Mouse (Mus musculus) embryo, embryonic 11 days (tissue): Measurements from ENCODE around the gene Lca5.

Experiments used
- DNase-seq: peaks from one replicate; pipeline ENCODE4 v3.0.0-alpha.2; 2015

The Lca5 gene

GRCm38 (mm10) chr9:83386264-83386855, 54.6 kb downstream of the Lca5 start:
- no peak for DNase-seq

GRCm38 (mm10) chr9:83385301-83385700, 55.6 kb downstream of the Lca5 start:
- DNase-seq = no peak

- no peak for DNase-seq
Measured at GRCm38 (mm10) chr9:83383235-83383634, 57.7 kb downstream of the Lca5 start.

GRCm38 (mm10) chr9:83382775-83383174, 58.2 kb downstream of the Lca5 start:
- peak; percentile 39 for DNase-seq

- DNase-seq = peak; percentile 57
Measured at GRCm38 (mm10) chr9:83381317-83381716, 59.6 kb downstream of the Lca5 start.

- DNase-seq = no peak
Measured at GRCm38 (mm10) chr9:83379661-83380060, 61.3 kb downstream of the Lca5 start.

- no peak for DNase-seq
Measured at GRCm38 (mm10) chr9:83377132-83377531, 63.8 kb downstream of the Lca5 start.

GRCm38 (mm10) chr9:83375522-83376176, 65.3 kb downstream of the Lca5 start:
- DNase-seq = no peak

- DNase-seq = peak; percentile 40
Measured at GRCm38 (mm10) chr9:83370907-83371306, 70.0 kb downstream of the Lca5 start.

- peak; percentile 43 for DNase-seq
Measured at GRCm38 (mm10) chr9:83368234-83368633, 72.7 kb downstream of the Lca5 start.

GRCm38 (mm10) chr9:83355802-83356201, 85.1 kb downstream of the Lca5 start:
- no peak for DNase-seq

GRCm38 (mm10) chr9:83353316-83353715, 87.6 kb downstream of the Lca5 start:
- DNase-seq = peak; percentile 3

- peak; percentile 8 for DNase-seq
Measured at GRCm38 (mm10) chr9:83351171-83351570, 89.8 kb downstream of the Lca5 start.

GRCm38 (mm10) chr9:83350613-83351012, 90.3 kb downstream of the Lca5 start:
- peak; percentile 79 for DNase-seq

- DNase-seq = peak; percentile 28
Measured at GRCm38 (mm10) chr9:83349905-83350304, 91.0 kb downstream of the Lca5 start.

- DNase-seq = peak; percentile 52
Measured at GRCm38 (mm10) chr9:83349504-83349903, 91.4 kb downstream of the Lca5 start.

GRCm38 (mm10) chr9:83347521-83347920, 93.4 kb downstream of the Lca5 start:
- DNase-seq = no peak

GRCm38 (mm10) chr9:83342491-83343370, 98.2 kb downstream of the Lca5 start:
- DNase-seq = no peak
